Mouse (Mus musculus): ENCODE measurements around the gene Gpr87. TPM values are rescaled to one million over a fixed set of nuclear protein-coding genes. Genes with fewer than 3 reads are reported as not detected.
A peak's percentile ranks its signal among the peaks of the same experiment; 100 is the strongest.

Gpr87 gene
- polyA plus RNA-seq (2015; fragmentation: Nextera tagmentation; extraction: Ambion mirVana) = 46.9 and 49.3 TPM in 2 replicates

- DNase-seq (ENCODE audit: low spot score) (no peak), ATAC-seq (ENCODE audit: low FRiP score, low TSS enrichment) (no peak; the same call in 1 of the 2 replicates)
- WGBS = 63% methylated on average over 7 of the region's 7 CpGs
- peak within 1 kb of the TSS; percentile 82 for H3K27ac ChIP-seq (replicated peaks)
- H3K9me3 ChIP-seq (ENCODE audit: control insufficient read depth, low read length) = no peaks in the 10 kb centered on the region
- peak within 1 kb of the TSS; percentile 24 for H3K4me3 ChIP-seq (ENCODE audit: low read depth, low read length)
- H3K4me1 ChIP-seq (replicated peaks; ENCODE audit: control insufficient read depth, insufficient read depth) = no peaks in the 10 kb centered on the region
- peak; percentile 54 for TF ChIP-seq EP300 (optimal IDR thresholded peaks at IDR 0.05)
- no peak; the same call in 1 of the 2 replicates for TF ChIP-seq CTCF (IDR thresholded peaks at IDR 0.05; ENCODE audit: low read depth)
- H3K4me2 ChIP-seq (replicated peaks; ENCODE audit: low read depth) = no peak within 1 kb of the TSS
- H3K27me3 ChIP-seq (ENCODE audit: control insufficient read depth, insufficient read depth, low read length) = no peaks in the 10 kb centered on the region
- H3K36me3 ChIP-seq (ENCODE audit: control insufficient read depth, insufficient read depth, low read length) = no peaks in the 10 kb centered on the region
- peak within 1 kb of the TSS; percentile 41 for H3K9ac ChIP-seq (ENCODE audit: low read length)
Observed at GRCm38 (mm10) chr3:59194938-59195337, at the start of gene Gpr87. TSS of gene Gpr87 (minus strand) at chr3:59195104.

- DNase-seq (ENCODE audit: low spot score) = no peak
- no peak for TF ChIP-seq EP300 (optimal IDR thresholded peaks at IDR 0.05)
- TF ChIP-seq CTCF (IDR thresholded peaks at IDR 0.05; ENCODE audit: low read depth) = no peak
Observed at GRCm38 (mm10) chr3:59243384-59243783, 48.5 kb upstream of the Gpr87 start.

GRCm38 (mm10) chr3:59234878-59235277 lies 40.0 kb upstream of the Gpr87 start:
- Histone ChIP-seq H3K4me1 (replicated peaks; ENCODE audit: control insufficient read depth, insufficient read depth) (no peaks in the 10 kb centered on the region), H3K4me3 (ENCODE audit: low read depth, low read length) (no peak overlapping the region), H3K27ac (replicated peaks) (no peak overlapping the region), H3K36me3 (ENCODE audit: control insufficient read depth, insufficient read depth, low read length) (no peaks in the 10 kb centered on the region), H3K9ac (ENCODE audit: low read length) (no peak overlapping the region), H3K4me2 (replicated peaks; ENCODE audit: low read depth) (no peak overlapping the region), H3K27me3 (ENCODE audit: control insufficient read depth, insufficient read depth, low read length) (no peaks in the 10 kb centered on the region), H3K9me3 (ENCODE audit: control insufficient read depth, low read length) (no peaks in the 10 kb centered on the region)
- DNase-seq (ENCODE audit: low spot score) = no peak
- TF ChIP-seq CTCF (IDR thresholded peaks at IDR 0.05; ENCODE audit: low read depth) (no peak), EP300 (optimal IDR thresholded peaks at IDR 0.05) (no peak)
- no peak for ATAC-seq (ENCODE audit: low FRiP score, low TSS enrichment)
- 65% methylated on average over 5 of the region's 5 CpGs for WGBS

More at GRCm38 (mm10) chr3:59243384-59243783, 48.5 kb upstream of the Gpr87 start:
- no peak for ATAC-seq (ENCODE audit: low FRiP score, low TSS enrichment)
- no peaks in the 10 kb centered on the region for H3K36me3 ChIP-seq (ENCODE audit: control insufficient read depth, insufficient read depth, low read length)
- no peak overlapping the region for H3K9ac ChIP-seq (ENCODE audit: low read length)
- no peak overlapping the region for H3K4me3 ChIP-seq (ENCODE audit: low read depth, low read length)
- no peak overlapping the region for H3K4me2 ChIP-seq (replicated peaks; ENCODE audit: low read depth)
- no peaks in the 10 kb centered on the region for H3K4me1 ChIP-seq (replicated peaks; ENCODE audit: control insufficient read depth, insufficient read depth)
- no peaks in the 10 kb centered on the region for H3K9me3 ChIP-seq (ENCODE audit: control insufficient read depth, low read length)
- H3K27me3 ChIP-seq (ENCODE audit: control insufficient read depth, insufficient read depth, low read length) = no peaks in the 10 kb centered on the region
- H3K27ac ChIP-seq (replicated peaks) = no peak overlapping the region
- WGBS = 67% methylated on average over 6 of the region's 6 CpGs

- Histone ChIP-seq H3K4me2 (replicated peaks; ENCODE audit: low read depth) (no peak overlapping the region), H3K9me3 (ENCODE audit: control insufficient read depth, low read length) (no peaks in the 10 kb centered on the region), H3K9ac (ENCODE audit: low read length) (no peak overlapping the region), H3K4me1 (replicated peaks; ENCODE audit: control insufficient read depth, insufficient read depth) (no peaks in the 10 kb centered on the region), H3K27me3 (ENCODE audit: control insufficient read depth, insufficient read depth, low read length) (no peaks in the 10 kb centered on the region), H3K4me3 (ENCODE audit: low read depth, low read length) (no peak overlapping the region), H3K27ac (replicated peaks) (no peak overlapping the region), H3K36me3 (ENCODE audit: control insufficient read depth, insufficient read depth, low read length) (no peaks in the 10 kb centered on the region)
- 70% methylated on average over 3 of the region's 3 CpGs for WGBS
- ATAC-seq (ENCODE audit: low FRiP score, low TSS enrichment) (no peak), DNase-seq (ENCODE audit: low spot score) (no peak)
- TF ChIP-seq CTCF (IDR thresholded peaks at IDR 0.05; ENCODE audit: low read depth) = no peak
- TF ChIP-seq EP300 (optimal IDR thresholded peaks at IDR 0.05) = no peak
Observed at GRCm38 (mm10) chr3:59230912-59231311, 36.0 kb upstream of the Gpr87 start.

GRCm38 (mm10) chr3:59228730-59229551 lies 34.0 kb upstream of the Gpr87 start:
- no peak for ATAC-seq (ENCODE audit: low FRiP score, low TSS enrichment)
- WGBS = 47% methylated on average over 10 of the region's 10 CpGs
- Histone ChIP-seq H3K9ac (ENCODE audit: low read length) (no peak overlapping the region), H3K27ac (replicated peaks) (peak overlapping the region; percentile 65), H3K4me3 (ENCODE audit: low read depth, low read length) (no peak overlapping the region), H3K36me3 (ENCODE audit: control insufficient read depth, insufficient read depth, low read length) (no peaks in the 10 kb centered on the region), H3K4me2 (replicated peaks; ENCODE audit: low read depth) (peak overlapping the region; percentile 14; the same call in 1 of the 2 replicates), H3K27me3 (ENCODE audit: control insufficient read depth, insufficient read depth, low read length) (no peaks in the 10 kb centered on the region), H3K9me3 (ENCODE audit: control insufficient read depth, low read length) (no peaks in the 10 kb centered on the region), H3K4me1 (replicated peaks; ENCODE audit: control insufficient read depth, insufficient read depth) (no peaks in the 10 kb centered on the region)
- DNase-seq (ENCODE audit: low spot score) = no peak
- TF ChIP-seq CTCF (IDR thresholded peaks at IDR 0.05; ENCODE audit: low read depth) (no peak), EP300 (optimal IDR thresholded peaks at IDR 0.05) (no peak)

- Histone ChIP-seq H3K4me2 (replicated peaks; ENCODE audit: low read depth) (no peak overlapping the region), H3K27ac (replicated peaks) (no peak overlapping the region), H3K27me3 (ENCODE audit: control insufficient read depth, insufficient read depth, low read length) (no peaks in the 10 kb centered on the region), H3K36me3 (ENCODE audit: control insufficient read depth, insufficient read depth, low read length) (no peaks in the 10 kb centered on the region), H3K4me1 (replicated peaks; ENCODE audit: control insufficient read depth, insufficient read depth) (no peaks in the 10 kb centered on the region), H3K9ac (ENCODE audit: low read length) (no peak overlapping the region), H3K9me3 (ENCODE audit: control insufficient read depth, low read length) (no peaks in the 10 kb centered on the region), H3K4me3 (ENCODE audit: low read depth, low read length) (no peak overlapping the region)
- ATAC-seq (ENCODE audit: low FRiP score, low TSS enrichment) = no peak
- no peak for DNase-seq (ENCODE audit: low spot score)
- TF ChIP-seq EP300 (optimal IDR thresholded peaks at IDR 0.05) (no peak), CTCF (IDR thresholded peaks at IDR 0.05; ENCODE audit: low read depth) (no peak)
- WGBS = 93% methylated on average over 9 of the region's 9 CpGs
Observed at GRCm38 (mm10) chr3:59227696-59228095, 32.8 kb upstream of the Gpr87 start.
